Mouse (Mus musculus): ENCODE results near the gene Gpr3.

DNA sequence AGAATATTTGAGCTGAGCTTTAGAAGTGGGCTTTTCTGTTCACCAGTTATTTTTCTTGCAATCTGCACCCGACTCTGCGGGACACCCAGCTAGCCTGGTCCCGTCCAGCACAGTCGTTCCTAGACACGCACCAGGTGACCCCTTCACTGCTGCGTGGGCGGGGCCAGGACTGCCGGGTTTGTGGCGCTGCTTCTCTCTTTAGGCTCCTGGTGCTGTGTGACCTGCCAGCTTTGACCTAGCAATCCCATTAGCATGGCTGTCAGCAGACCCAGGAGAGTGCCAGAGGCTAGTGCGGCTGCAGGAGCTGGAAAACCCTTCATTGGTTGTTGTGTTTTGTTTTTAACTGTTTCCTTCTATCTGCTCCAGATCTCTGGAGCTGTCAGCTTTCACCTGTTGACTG is 22.9 kb downstream of the Gpr3 start:
- no peak for TF ChIP-seq CTCF (IDR thresholded peaks at IDR 0.05; ENCODE audit: low read depth, low read length)
- TF ChIP-seq POLR2A (IDR thresholded peaks at IDR 0.05; ENCODE audit: borderline replicate concordance, low read depth, low read length), result no peak
